Mouse (Mus musculus) C3H10T1/2 (cell line): ENCODE measurements around the gene Hipk4. TPM values are rescaled to one million over a fixed set of nuclear protein-coding genes. Genes with fewer than 3 reads are reported as not detected.

ENCODE experiments used
- polyA plus RNA-seq, 2 experiments: library from polyadenylated mRNA; unstranded; fragments of >200 nt; fragmentation: generic; extraction: Trizol; gene quantifications; one replicate each; pipeline ENCODE4 v1.2.1; 2012; ENCODE audit warnings: missing spikeins in 2 of 2

Gene Hipk4
- 1 to 10 TPM in 1 of 2 experiments, under 1 TPM in 1; 0.06 to 2.7 TPM for polyA plus RNA-seq

DNA sequence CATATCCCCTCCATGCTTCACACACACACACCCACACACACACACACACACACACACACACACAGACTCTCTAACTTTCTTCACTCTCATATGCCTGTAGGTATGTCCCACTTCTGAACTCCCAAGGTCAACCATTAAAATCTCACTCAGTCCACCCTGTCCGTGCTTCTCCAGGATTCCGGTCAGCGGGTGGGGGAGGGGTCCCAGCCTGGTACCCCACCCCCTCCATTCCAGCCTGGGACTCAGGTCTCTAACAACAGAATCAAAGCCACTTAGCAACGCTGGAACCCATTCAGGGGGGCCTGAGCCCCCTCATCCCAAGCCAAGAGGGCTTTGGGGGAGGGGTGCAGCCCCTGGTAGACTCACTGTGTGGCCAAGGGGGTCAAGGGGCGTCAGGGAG, at the start of gene Hipk4:
TSS of gene Hipk4 (plus strand) at position 301 of the 400 bp plus-strand sequence.

GRCm38 (mm10) chr7:27486770-27487697, 36.0 kb upstream of the Hipk4 start, which contains the start of gene Sertad1:
Gene Sertad1 (plus strand): TSS chr7:27486910.

GRCm38 (mm10) chr7:27499036-27499435, 24.0 kb upstream of the Hipk4 start, which contains the start of gene Prx:
Gene Prx (plus strand): TSS chr7:27499324.

DNA sequence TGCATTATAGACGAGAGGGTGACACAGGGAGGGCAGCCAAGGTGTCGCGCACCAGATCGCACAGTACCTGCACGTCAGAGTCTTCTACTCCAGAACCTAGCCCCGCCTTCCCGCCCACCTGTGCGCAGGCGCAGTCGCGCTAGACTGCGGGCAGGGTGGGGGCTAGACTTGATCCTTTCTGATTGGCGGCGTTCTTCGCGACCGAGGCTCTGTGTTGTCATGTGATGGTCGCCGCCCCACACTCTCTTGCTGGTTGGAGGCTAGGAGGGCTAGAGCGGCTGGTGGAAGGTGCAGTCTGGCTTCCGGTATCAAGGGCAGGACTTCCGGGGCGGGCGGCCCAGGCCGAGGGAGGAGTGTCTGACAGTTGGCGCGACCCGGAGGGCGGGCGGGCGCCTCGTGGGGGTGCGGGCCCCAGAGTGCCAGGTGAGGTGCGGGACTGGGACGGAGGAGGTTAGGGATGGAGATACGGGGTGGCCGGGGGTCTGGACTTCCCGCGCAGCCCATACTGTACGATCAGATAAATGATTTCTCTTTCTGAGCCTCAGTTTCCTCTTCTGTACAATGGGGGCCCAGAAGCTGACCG, 30.0 kb downstream of the Hipk4 start, which contains the start of the genes Pld3 and 2310022A10Rik:
TSS of gene Pld3 (minus strand) at position 288 of the 583 bp plus-strand sequence.
TSS of gene 2310022A10Rik (plus strand) at position 303 of the 583 bp plus-strand sequence.

Other genes starting within 250 kb of the Hipk4 start
- gene Ltbp4, start 185.6 kb upstream of the Hipk4 start, polyA plus RNA-seq, result 10 to 100 TPM in 1 of 2 experiments, under 1 TPM in 1; 0.42 to 10.0 TPM
- 10 to 100 TPM; 23.0 to 28.8 TPM for gene Shkbp1, start 167.2 kb upstream of the Hipk4 start, polyA plus RNA-seq
- not detected for gene Gm20479, start 165.8 kb upstream of the Hipk4 start, polyA plus RNA-seq
- under 1 TPM; 0.14 to 0.55 TPM for gene Sptbn4, start 75.6 kb upstream of the Hipk4 start, polyA plus RNA-seq
- gene Blvrb, start 75.3 kb upstream of the Hipk4 start, polyA plus RNA-seq, result 100 to 1,000 TPM in 1 of 2 experiments, 10 to 100 TPM in 1; 86.0 to 169 TPM
- 10 to 100 TPM; 10.3 to 28.6 TPM for gene Sertad3, start 49.5 kb upstream of the Hipk4 start, polyA plus RNA-seq
- 10 to 100 TPM; 78.0 to 83.1 TPM for gene Sertad1, start 36.4 kb upstream of the Hipk4 start, polyA plus RNA-seq
- 1 to 10 TPM; 1.3 to 6.9 TPM for gene Prx, start 23.9 kb upstream of the Hipk4 start, polyA plus RNA-seq
- 100 to 1,000 TPM in 1 of 2 experiments, 10 to 100 TPM in 1; 25.5 to 115 TPM for gene Pld3, start 30.0 kb downstream of the Hipk4 start, polyA plus RNA-seq
- 10 to 100 TPM; 11.0 to 14.0 TPM for gene 2310022A10Rik, start 30.0 kb downstream of the Hipk4 start, polyA plus RNA-seq
- gene Akt2, start 68.3 kb downstream of the Hipk4 start, polyA plus RNA-seq, result 100 to 1,000 TPM in 1 of 2 experiments, 10 to 100 TPM in 1; 65.5 to 179 TPM
- gene Ttc9b, start 130.6 kb downstream of the Hipk4 start, polyA plus RNA-seq, result under 1 TPM; 0.05 to 0.26 TPM
- 10 to 100 TPM; 33.6 to 34.0 TPM for gene Map3k10, start 151.3 kb downstream of the Hipk4 start, polyA plus RNA-seq
- gene Zfp607b, start 166.1 kb downstream of the Hipk4 start, polyA plus RNA-seq, result 1 to 10 TPM in 1 of 2 experiments, under 1 TPM in 1; 0.02 to 1.1 TPM
- gene Zfp60, start 208.1 kb downstream of the Hipk4 start, polyA plus RNA-seq, result 1 to 10 TPM in 1 of 2 experiments, under 1 TPM in 1; 0.19 to 2.0 TPM